Mouse (Mus musculus) adrenal gland, adult (tissue): ENCODE data around the gene Pi4kb.
A peak's percentile ranks its signal among the peaks of the same experiment; 100 is the strongest.
"Not testable (repeated sequence)": the region's sequence is repeated elsewhere in the genome, so short reads cannot be mapped to it uniquely, and the experiment has no call there.

Experiments used
- DNase-seq, 2 experiments: peaks; one replicate each; pipeline ENCODE4 v3.0.0; 2022 to 2023; ENCODE audit warnings: low spot score in 1 of 2; ENCODE audit not compliant: inconsistent age in 2 of 2

The Pi4kb gene

GRCm38 (mm10) chr3:94974528-94975422 lies at the start of gene Pi4kb:
Gene Pi4kb, plus strand, starts transcription at chr3:94974731.
- DNase-seq: peak; percentile 87 to 97

GRCm38 (mm10) chr3:94926301-94926736 lies 48.2 kb upstream of the Pi4kb start:
- not testable (repeated sequence) for DNase-seq

GRCm38 (mm10) chr3:94928979-94929378 lies 45.6 kb upstream of the Pi4kb start:
- DNase-seq: not testable (repeated sequence)

- peak; percentile 50 to 81 for DNase-seq
Observed at GRCm38 (mm10) chr3:94930386-94931266, 43.9 kb upstream of the Pi4kb start.

GRCm38 (mm10) chr3:94931427-94932082 lies 43.0 kb upstream of the Pi4kb start:
- not testable (repeated sequence) for DNase-seq

- DNase-seq: not testable (repeated sequence)
Observed at GRCm38 (mm10) chr3:94932279-94932678, 42.3 kb upstream of the Pi4kb start.

- peak; percentile 92 to 98 for DNase-seq
Observed at GRCm38 (mm10) chr3:94932809-94933564, 41.5 kb upstream of the Pi4kb start, which contains the start of gene Selenbp1. Gene Selenbp1, plus strand, starts transcription at chr3:94933056.

- DNase-seq: peak in 1 of 2 experiments; percentile 28
Observed at GRCm38 (mm10) chr3:94933604-94934003, 40.9 kb upstream of the Pi4kb start.

GRCm38 (mm10) chr3:94934564-94934963 lies 40.0 kb upstream of the Pi4kb start:
- DNase-seq: peak in 1 of 2 experiments; percentile 20

- peak in 1 of 2 experiments; percentile 67 for DNase-seq
Observed at GRCm38 (mm10) chr3:94935332-94935731, 39.2 kb upstream of the Pi4kb start.

GRCm38 (mm10) chr3:94936147-94936546 lies 38.4 kb upstream of the Pi4kb start:
- peak in 1 of 2 experiments; percentile 19 for DNase-seq

GRCm38 (mm10) chr3:94937194-94937593 lies 37.3 kb upstream of the Pi4kb start:
- DNase-seq: peak in 1 of 2 experiments; percentile 17

- DNase-seq: not testable (repeated sequence)
Observed at GRCm38 (mm10) chr3:94940033-94940432, 34.5 kb upstream of the Pi4kb start.

GRCm38 (mm10) chr3:94942211-94942967 lies 32.1 kb upstream of the Pi4kb start:
- DNase-seq: not testable (repeated sequence)

- peak in 1 of 2 experiments; percentile 56 for DNase-seq
Observed at GRCm38 (mm10) chr3:94943706-94944105, 30.8 kb upstream of the Pi4kb start.

GRCm38 (mm10) chr3:94948066-94948614 lies 26.4 kb upstream of the Pi4kb start:
- peak in 1 of 2 experiments; percentile 66 for DNase-seq

GRCm38 (mm10) chr3:94949645-94950044 lies 24.9 kb upstream of the Pi4kb start:
- DNase-seq: no peak

GRCm38 (mm10) chr3:94952806-94953205 lies 21.7 kb upstream of the Pi4kb start:
- peak in 1 of 2 experiments; percentile 65 for DNase-seq

GRCm38 (mm10) chr3:94953384-94953763 lies 21.2 kb upstream of the Pi4kb start:
- DNase-seq: no peak
